Mouse (Mus musculus): Measurements from ENCODE around the gene Erich2. TPM values are rescaled to one million over a fixed set of nuclear protein-coding genes. Genes with fewer than 3 reads are reported as not detected.
"Not testable (repeated sequence)": the region's sequence is repeated elsewhere in the genome, so short reads cannot be mapped to it uniquely, and the experiment has no call there.

The Erich2 gene
- polyA plus RNA-seq (2016; fragmentation: Nextera tagmentation; extraction: Ambion mirVana), result 0.19 and 0.59 TPM in 2 replicates

- WGBS, result 27% methylated on average over 10 of the region's 10 CpGs
- H3K27ac ChIP-seq, result peak within 1 kb of the TSS; percentile 85
These were observed at the start of gene Erich2 for GRCm38 (mm10) chr2:70508496-70508895. Erich2 (plus strand) TSS chr2:70508819.

DNA sequence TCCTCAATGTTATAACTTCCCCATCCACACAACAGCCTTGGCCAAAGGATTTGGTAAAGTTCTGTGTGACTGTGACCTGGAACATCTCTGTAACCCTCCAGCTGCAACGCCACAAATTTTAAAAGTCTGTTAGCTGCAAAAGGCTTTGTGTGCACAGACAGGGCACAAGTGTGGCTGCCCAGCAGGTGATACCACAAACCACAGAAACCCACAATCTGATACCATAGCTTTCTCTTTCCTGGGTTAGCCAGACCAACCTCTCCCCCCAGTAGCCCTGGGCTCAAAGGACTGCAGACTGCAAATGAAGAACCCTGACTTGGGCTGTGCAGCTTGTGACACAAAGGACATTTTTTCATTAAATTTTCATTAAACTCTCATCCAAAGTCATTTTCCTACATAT is 45.0 kb upstream of the Erich2 start:
- DNase-seq (ENCODE audit: low spot score), result no peak
- 98% methylated on average over 1 of the region's 1 CpGs for WGBS
- no peaks in the 10 kb centered on the region for H3K9me3 ChIP-seq (replicated peaks)
- no peak overlapping the region for H3K4me3 ChIP-seq
- H3K27me3 ChIP-seq (ENCODE audit: low read depth, poor library complexity, severe bottlenecking), result peaks cover 7% of the 10 kb centered on the region; the same call in 1 of the 2 replicates
- H3K36me3 ChIP-seq, result no peaks in the 10 kb centered on the region
- H3K27ac ChIP-seq, result no peak overlapping the region
- no peaks in the 10 kb centered on the region for H3K4me1 ChIP-seq

More at GRCm38 (mm10) chr2:70508496-70508895, at the start of gene Erich2:
- peaks cover 19% of the 10 kb centered on the region for H3K27me3 ChIP-seq (ENCODE audit: low read depth, poor library complexity, severe bottlenecking)
- H3K4me1 ChIP-seq, result peaks cover 13% of the 10 kb centered on the region
- no peaks in the 10 kb centered on the region for H3K9me3 ChIP-seq (replicated peaks)
- H3K4me3 ChIP-seq, result peak within 1 kb of the TSS; percentile 67
- H3K36me3 ChIP-seq, result no peaks in the 10 kb centered on the region
- no peak for DNase-seq (ENCODE audit: low spot score)

DNA sequence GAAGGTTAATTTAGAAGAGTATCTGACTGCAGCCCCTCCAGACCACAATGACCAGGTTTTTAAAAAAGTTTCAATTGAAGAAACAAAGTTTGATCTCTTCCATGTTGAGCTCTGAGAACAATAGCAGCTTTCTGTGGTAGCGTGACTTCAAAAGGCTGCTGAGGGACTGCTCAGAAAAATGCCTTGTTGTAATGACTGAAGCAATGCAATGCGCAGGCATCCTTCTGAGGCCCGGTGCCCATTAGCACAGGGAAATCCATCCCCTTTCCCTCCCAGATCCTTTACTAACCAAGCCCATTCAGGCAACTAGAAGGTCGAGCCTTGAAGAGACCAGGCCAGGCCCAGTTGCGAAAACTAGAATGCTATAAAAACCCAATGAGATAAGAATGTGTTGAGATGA is 37.5 kb upstream of the Erich2 start:
- 5% methylated on average over 5 of the region's 5 CpGs for WGBS
- DNase-seq (ENCODE audit: low spot score), result no peak
- H3K36me3 ChIP-seq, result no peaks in the 10 kb centered on the region
- no peaks in the 10 kb centered on the region for H3K9me3 ChIP-seq (replicated peaks)
- H3K27ac ChIP-seq, result no peak overlapping the region
- peaks cover 70% of the 10 kb centered on the region for H3K27me3 ChIP-seq (ENCODE audit: low read depth, poor library complexity, severe bottlenecking)
- H3K4me1 ChIP-seq, result peaks cover 45% of the 10 kb centered on the region
- no peak overlapping the region for H3K4me3 ChIP-seq

GRCm38 (mm10) chr2:70471861-70472620 is 36.6 kb upstream of the Erich2 start:
- no peaks in the 10 kb centered on the region for H3K36me3 ChIP-seq
- H3K9me3 ChIP-seq (replicated peaks), result no peaks in the 10 kb centered on the region
- peak overlapping the region; percentile 67 for H3K27ac ChIP-seq
- peaks cover 79% of the 10 kb centered on the region for H3K27me3 ChIP-seq (ENCODE audit: low read depth, poor library complexity, severe bottlenecking)
- peak; percentile 78 for DNase-seq (ENCODE audit: low spot score)
- peaks cover 54% of the 10 kb centered on the region for H3K4me1 ChIP-seq
- peak overlapping the region; percentile 55 for H3K4me3 ChIP-seq
- under 1% methylated on average over 48 of the region's 48 CpGs for WGBS

DNA sequence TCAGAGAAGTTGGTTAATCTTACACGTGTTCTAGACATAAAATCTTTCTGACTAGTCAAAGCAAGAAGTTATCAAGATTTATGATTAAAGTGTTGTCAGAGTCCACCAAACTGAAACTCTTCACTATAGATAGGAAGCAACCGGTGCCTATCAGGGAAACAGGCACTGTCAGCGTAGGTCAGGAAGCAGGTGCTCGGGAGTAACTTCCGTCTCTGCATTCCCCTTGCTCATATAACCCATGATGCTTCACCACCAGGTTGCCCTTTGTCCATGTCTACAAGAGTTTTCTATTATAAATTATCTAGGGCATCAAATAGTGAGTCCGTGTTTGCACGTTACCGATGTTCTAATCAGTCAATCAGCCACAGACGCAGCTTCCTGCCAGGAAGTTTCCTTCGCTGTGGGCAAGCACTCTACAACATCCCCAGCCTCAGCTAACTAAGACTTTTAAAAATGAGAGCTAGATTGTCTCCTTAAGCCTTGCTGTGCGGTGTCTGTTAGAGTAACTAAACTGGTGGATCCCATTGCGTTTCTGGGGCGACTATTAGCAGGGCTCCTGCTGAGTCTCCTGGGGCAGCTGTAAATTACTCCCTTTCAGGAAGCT is 10.8 kb upstream of the Erich2 start:
- no peaks in the 10 kb centered on the region for H3K9me3 ChIP-seq (replicated peaks)
- H3K4me1 ChIP-seq, result peaks cover 9% of the 10 kb centered on the region
- H3K27ac ChIP-seq, result no peak overlapping the region
- H3K27me3 ChIP-seq (ENCODE audit: low read depth, poor library complexity, severe bottlenecking), result peaks cover 7% of the 10 kb centered on the region; the same call in 1 of the 2 replicates
- 36% methylated on average over 13 of the region's 13 CpGs for WGBS
- H3K4me3 ChIP-seq, result no peak overlapping the region
- DNase-seq (ENCODE audit: low spot score), result no peak
- no peaks in the 10 kb centered on the region for H3K36me3 ChIP-seq

DNA sequence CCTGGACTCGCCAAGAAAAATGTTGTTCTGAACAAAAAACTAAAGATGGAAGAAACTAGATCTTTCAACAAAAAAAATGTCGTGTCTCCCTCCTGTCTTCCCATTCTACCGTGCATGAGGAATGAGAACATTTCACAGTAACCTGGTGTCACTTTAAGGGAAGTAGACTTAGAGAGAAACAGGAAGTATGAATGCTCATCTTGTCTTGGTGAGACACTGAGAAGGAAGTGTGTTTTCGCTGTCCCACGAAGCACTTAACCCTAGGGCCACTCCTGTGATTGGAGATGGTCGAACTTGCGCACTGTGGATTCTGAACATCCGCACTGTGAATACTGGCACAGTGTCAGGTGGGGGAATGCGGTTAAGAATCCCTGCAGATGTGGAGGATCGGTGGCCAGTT is 5.2 kb upstream of the Erich2 start:
- no peak for DNase-seq (ENCODE audit: low spot score)
- Histone ChIP-seq H3K9me3 (replicated peaks) (no peaks in the 10 kb centered on the region), H3K27ac (no peak overlapping the region), H3K4me1 (peaks cover 4% of the 10 kb centered on the region), H3K27me3 (ENCODE audit: low read depth, poor library complexity, severe bottlenecking) (0 out of 2 replicates have a peak, but pooled peaks cover 8% of the 10 kb centered on the region), H3K4me3 (no peak overlapping the region), H3K36me3 (no peaks in the 10 kb centered on the region)
- 87% methylated on average over 10 of the region's 10 CpGs for WGBS

- DNase-seq (ENCODE audit: low spot score), result no peak
- no peak overlapping the region for H3K4me3 ChIP-seq
- WGBS, result 44% methylated on average over 1 of the region's 1 CpGs
- peaks cover 16% of the 10 kb centered on the region for H3K27me3 ChIP-seq (ENCODE audit: low read depth, poor library complexity, severe bottlenecking)
- peaks cover 13% of the 10 kb centered on the region for H3K4me1 ChIP-seq
- H3K36me3 ChIP-seq, result no peaks in the 10 kb centered on the region
- H3K27ac ChIP-seq, result no peak overlapping the region
- no peaks in the 10 kb centered on the region for H3K9me3 ChIP-seq (replicated peaks)
These were observed 3.4 kb upstream of the Erich2 start for GRCm38 (mm10) chr2:70505229-70505628.

DNA sequence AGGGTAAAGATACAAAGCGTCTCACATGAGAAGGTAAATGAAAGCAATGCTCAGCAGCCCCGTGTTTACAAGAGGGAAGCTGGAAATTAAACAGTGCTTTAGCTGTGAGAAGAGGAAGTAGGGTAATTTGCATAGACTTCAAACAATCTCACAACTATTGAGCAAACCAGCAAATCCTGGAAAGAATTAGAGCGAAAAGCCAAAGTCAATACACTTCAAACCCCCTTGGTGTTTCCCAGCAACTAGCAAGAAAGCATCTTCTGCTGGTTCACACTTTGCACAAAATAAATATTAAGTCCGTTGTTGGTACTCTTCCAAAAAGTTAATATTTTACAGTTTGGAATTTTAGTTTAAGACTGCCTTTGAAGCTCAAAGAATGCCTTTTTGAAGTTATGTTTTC is 2.7 kb upstream of the Erich2 start:
- peaks cover 19% of the 10 kb centered on the region for H3K27me3 ChIP-seq (ENCODE audit: low read depth, poor library complexity, severe bottlenecking)

DNA sequence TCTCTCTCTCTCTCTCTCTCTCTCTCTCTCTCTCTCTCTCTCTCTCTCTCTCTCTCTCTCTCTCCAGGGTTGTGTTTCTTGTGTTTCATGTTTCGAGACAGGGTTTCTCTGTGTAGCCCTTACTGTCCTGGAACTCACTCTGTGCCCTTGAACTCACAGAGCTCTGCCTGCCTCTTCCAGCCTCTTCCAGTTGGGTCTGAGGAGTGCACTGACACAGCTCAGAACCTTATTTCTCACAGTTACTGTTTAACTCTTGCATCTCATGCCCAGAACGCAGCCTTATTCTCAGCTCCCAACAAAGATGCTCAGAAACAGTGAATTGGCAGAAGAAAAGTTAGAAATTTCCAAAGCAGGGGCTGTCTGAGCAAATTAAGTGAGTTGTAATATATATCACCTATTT is 2.2 kb upstream of the Erich2 start:
- Histone ChIP-seq H3K9me3 (replicated peaks) (no peaks in the 10 kb centered on the region), H3K36me3 (no peaks in the 10 kb centered on the region), H3K27me3 (ENCODE audit: low read depth, poor library complexity, severe bottlenecking) (peaks cover 19% of the 10 kb centered on the region), H3K4me3 (no peak overlapping the region), H3K4me1 (peaks cover 13% of the 10 kb centered on the region), H3K27ac (no peak overlapping the region)
- WGBS, result 72% methylated on average over 2 of the region's 2 CpGs
- DNase-seq (ENCODE audit: low spot score), result no peak

More for the DNA sequence above, 2.7 kb upstream of the Erich2 start:
- no peak for DNase-seq (ENCODE audit: low spot score)
- Histone ChIP-seq H3K36me3 (no peaks in the 10 kb centered on the region), H3K4me1 (peaks cover 13% of the 10 kb centered on the region), H3K4me3 (no peak overlapping the region), H3K27ac (no peak overlapping the region), H3K9me3 (replicated peaks) (no peaks in the 10 kb centered on the region)
- WGBS, result 34% methylated on average over 4 of the region's 4 CpGs

GRCm38 (mm10) chr2:70509021-70509632 is 508 bp downstream of the Erich2 start:
- H3K4me1 ChIP-seq, result peaks cover 13% of the 10 kb centered on the region

DNA sequence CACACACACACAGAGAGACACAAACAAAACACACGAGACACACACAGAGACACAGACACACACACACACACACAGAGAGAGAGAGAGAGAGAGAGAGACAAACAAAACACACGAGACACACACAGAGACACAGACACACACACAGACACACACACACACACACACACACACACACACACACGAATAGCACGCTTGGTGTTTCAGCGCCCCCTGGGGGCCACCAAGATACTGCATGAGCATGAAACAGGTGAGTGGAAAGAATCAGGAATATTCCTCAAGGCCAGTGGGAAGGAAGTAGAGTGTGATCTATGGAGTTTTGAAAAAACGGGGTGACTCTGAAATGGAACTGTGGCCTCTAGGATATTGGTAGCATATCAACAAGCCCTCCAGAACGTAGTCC is 29.7 kb downstream of the Erich2 start:
- peak; percentile 60 for DNase-seq (ENCODE audit: low spot score)
- not testable (repeated sequence) for H3K4me1 ChIP-seq; H3K27ac ChIP-seq; H3K4me3 ChIP-seq; H3K36me3 ChIP-seq; H3K27me3 ChIP-seq (ENCODE audit: low read depth, poor library complexity, severe bottlenecking); H3K9me3 ChIP-seq (replicated peaks)
- 49% methylated on average over 7 of the region's 7 CpGs for WGBS

More at GRCm38 (mm10) chr2:70509021-70509632, 508 bp downstream of the Erich2 start:
- under 1% methylated on average over 56 of the region's 56 CpGs for WGBS
- no peaks in the 10 kb centered on the region for H3K9me3 ChIP-seq (replicated peaks)
- peak; percentile 91 for DNase-seq (ENCODE audit: low spot score)
- peak overlapping the region; percentile 85 for H3K27ac ChIP-seq
- no peaks in the 10 kb centered on the region for H3K36me3 ChIP-seq
- peaks cover 19% of the 10 kb centered on the region for H3K27me3 ChIP-seq (ENCODE audit: low read depth, poor library complexity, severe bottlenecking)
- H3K4me3 ChIP-seq, result peak overlapping the region; percentile 67

DNA sequence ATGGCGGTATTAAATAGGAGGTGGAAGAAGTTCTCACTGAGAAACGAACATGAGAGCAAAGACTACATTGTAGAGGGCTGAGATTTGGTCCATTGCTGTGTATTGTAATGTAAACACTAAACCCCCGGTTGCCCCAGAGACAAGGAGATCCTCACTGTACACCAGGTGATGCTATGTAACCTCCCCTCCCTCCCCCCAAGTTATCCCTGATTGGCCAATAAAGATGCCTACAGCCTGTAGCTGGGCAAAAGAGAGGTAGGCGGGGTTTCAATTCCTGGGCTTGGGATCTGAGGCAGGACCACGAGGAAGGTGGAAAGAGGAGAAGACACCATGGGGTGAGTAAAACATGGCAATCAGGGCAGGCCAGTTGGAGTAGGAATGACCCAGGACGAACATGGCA is 42.1 kb downstream of the Erich2 start:
- no peaks in the 10 kb centered on the region for H3K36me3 ChIP-seq
- H3K4me3 ChIP-seq, result no peak overlapping the region
- no peak for DNase-seq (ENCODE audit: low spot score)
- no peaks in the 10 kb centered on the region for H3K27me3 ChIP-seq (ENCODE audit: low read depth, poor library complexity, severe bottlenecking)
- no peaks in the 10 kb centered on the region for H3K4me1 ChIP-seq
- H3K27ac ChIP-seq, result no peak overlapping the region
- WGBS, result 68% methylated on average over 6 of the region's 6 CpGs
- H3K9me3 ChIP-seq (replicated peaks), result no peaks in the 10 kb centered on the region

DNA sequence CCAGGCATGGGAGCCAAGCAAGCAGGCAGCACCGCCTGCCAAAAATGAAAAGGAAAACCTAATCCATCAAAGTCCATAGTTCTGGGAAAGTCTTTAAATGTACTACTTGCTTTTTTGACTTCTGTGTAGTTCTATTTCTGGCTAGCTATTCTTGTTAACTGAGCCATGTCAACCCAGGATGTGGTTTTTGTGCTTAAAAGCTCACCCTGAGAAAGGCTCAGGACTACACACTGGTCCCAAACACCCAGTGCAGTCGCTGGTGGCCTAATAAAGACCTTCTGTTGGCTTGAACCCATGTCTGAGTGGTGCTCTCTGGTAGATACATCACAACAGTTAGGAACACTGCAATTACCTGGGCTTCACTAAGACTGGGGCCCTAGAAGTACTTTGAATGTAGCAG is 42.8 kb downstream of the Erich2 start:
- Histone ChIP-seq H3K9me3 (replicated peaks) (no peaks in the 10 kb centered on the region), H3K27ac (no peak overlapping the region), H3K36me3 (no peaks in the 10 kb centered on the region), H3K4me3 (no peak overlapping the region), H3K4me1 (no peaks in the 10 kb centered on the region), H3K27me3 (ENCODE audit: low read depth, poor library complexity, severe bottlenecking) (no peaks in the 10 kb centered on the region)
- WGBS, result 83% methylated on average over 2 of the region's 2 CpGs
- DNase-seq (ENCODE audit: low spot score), result no peak

Measured in limb, embryonic 10.5 days (tissue).